Mouse (Mus musculus): ENCODE results near the gene Cldn8. TPM values are rescaled to one million over a fixed set of nuclear protein-coding genes. Genes with fewer than 3 reads are reported as not detected.

Gene Cldn8
- polyA plus RNA-seq, 1 experiment from 2014 or later: 5.3 TPM

GRCm38 (mm10) chr16:88570136-88570535 lies 7.2 kb upstream of the Cldn8 start:
- no peak for ATAC-seq (ENCODE audit: insufficient number of reproducible peaks, insufficient read depth, low FRiP score, low TSS enrichment)
- Histone ChIP-seq H3K4me3 (no peak overlapping the region), H3K36me3 (no peaks in the 10 kb centered on the region), H3K27ac (no peak overlapping the region), H3K4me1 (no peaks in the 10 kb centered on the region), H3K9me3 (no peaks in the 10 kb centered on the region), H3K27me3 (no peaks in the 10 kb centered on the region), H3K9ac (no peak overlapping the region), H3K4me2 (replicated peaks) (no peak overlapping the region)

- 93% methylated on average over 3 of the region's 3 CpGs for WGBS
- Histone ChIP-seq H3K4me3 (no peak overlapping the region), H3K27ac (no peak overlapping the region), H3K9me3 (no peaks in the 10 kb centered on the region), H3K4me1 (no peaks in the 10 kb centered on the region), H3K4me2 (replicated peaks) (no peak overlapping the region), H3K36me3 (no peaks in the 10 kb centered on the region), H3K27me3 (no peaks in the 10 kb centered on the region), H3K9ac (no peak overlapping the region)
- ATAC-seq (ENCODE audit: insufficient number of reproducible peaks, insufficient read depth, low FRiP score, low TSS enrichment): no peak
Observed at GRCm38 (mm10) chr16:88569732-88570131, 6.7 kb upstream of the Cldn8 start.

- 87% methylated on average over 1 of the region's 1 CpGs for WGBS
- H3K9ac ChIP-seq: no peak overlapping the region
- no peaks in the 10 kb centered on the region for H3K27me3 ChIP-seq
- H3K4me2 ChIP-seq (replicated peaks): no peak overlapping the region
- no peaks in the 10 kb centered on the region for H3K9me3 ChIP-seq
- no peaks in the 10 kb centered on the region for H3K4me1 ChIP-seq
- no peak overlapping the region for H3K4me3 ChIP-seq
- H3K27ac ChIP-seq: no peak overlapping the region
- no peaks in the 10 kb centered on the region for H3K36me3 ChIP-seq
- no peak for ATAC-seq (ENCODE audit: insufficient number of reproducible peaks, insufficient read depth, low FRiP score, low TSS enrichment)
Observed at GRCm38 (mm10) chr16:88569096-88569495, 6.1 kb upstream of the Cldn8 start.

GRCm38 (mm10) chr16:88561617-88562164 lies 1.3 kb downstream of the Cldn8 start:
- Histone ChIP-seq H3K9me3 (no peaks in the 10 kb centered on the region), H3K4me1 (no peaks in the 10 kb centered on the region), H3K4me2 (replicated peaks) (no peak overlapping the region), H3K4me3 (no peak overlapping the region), H3K9ac (no peak overlapping the region), H3K36me3 (no peaks in the 10 kb centered on the region), H3K27me3 (no peaks in the 10 kb centered on the region), H3K27ac (no peak overlapping the region)
- no peak for ATAC-seq (ENCODE audit: insufficient number of reproducible peaks, insufficient read depth, low FRiP score, low TSS enrichment)
- 49% methylated on average over 6 of the region's 6 CpGs for WGBS

- Histone ChIP-seq H3K36me3 (no peaks in the 10 kb centered on the region), H3K4me3 (no peak overlapping the region), H3K9me3 (no peaks in the 10 kb centered on the region), H3K4me2 (replicated peaks) (no peak overlapping the region), H3K27ac (no peak overlapping the region), H3K27me3 (no peaks in the 10 kb centered on the region), H3K9ac (no peak overlapping the region), H3K4me1 (no peaks in the 10 kb centered on the region)
- no peak for ATAC-seq (ENCODE audit: insufficient number of reproducible peaks, insufficient read depth, low FRiP score, low TSS enrichment)
- WGBS: 51% methylated on average over 6 of the region's 6 CpGs
Observed at GRCm38 (mm10) chr16:88542488-88542887, 20.5 kb downstream of the Cldn8 start.

- Histone ChIP-seq H3K4me3 (no peak overlapping the region), H3K36me3 (no peaks in the 10 kb centered on the region), H3K4me1 (no peaks in the 10 kb centered on the region), H3K9me3 (no peaks in the 10 kb centered on the region), H3K9ac (no peak overlapping the region), H3K27me3 (no peaks in the 10 kb centered on the region), H3K4me2 (replicated peaks) (no peak overlapping the region), H3K27ac (no peak overlapping the region)
- 76% methylated on average over 3 of the region's 3 CpGs for WGBS
- ATAC-seq (ENCODE audit: insufficient number of reproducible peaks, insufficient read depth, low FRiP score, low TSS enrichment): no peak
Observed at GRCm38 (mm10) chr16:88539841-88540487, 23.0 kb downstream of the Cldn8 start.

GRCm38 (mm10) chr16:88511348-88511747 lies 51.6 kb downstream of the Cldn8 start:
- Histone ChIP-seq H3K4me1 (no peaks in the 10 kb centered on the region), H3K4me2 (replicated peaks) (no peak overlapping the region), H3K9ac (no peak overlapping the region), H3K27me3 (no peaks in the 10 kb centered on the region), H3K4me3 (no peak overlapping the region), H3K9me3 (no peaks in the 10 kb centered on the region), H3K27ac (no peak overlapping the region), H3K36me3 (no peaks in the 10 kb centered on the region)
- no peak for ATAC-seq (ENCODE audit: insufficient number of reproducible peaks, insufficient read depth, low FRiP score, low TSS enrichment)

Other genes with a start within 250 kb of the Cldn8 start
- gene Cldn17, start 56.2 kb downstream of the Cldn8 start, polyA plus RNA-seq (2016; fragmentation: Nextera tagmentation; extraction: Ambion mirVana): not detected in 2 replicates
- not detected in 2 replicates for gene Krtap24-1, start 49.1 kb upstream of the Cldn8 start, polyA plus RNA-seq (2016; fragmentation: Nextera tagmentation; extraction: Ambion mirVana)
- not detected in 2 replicates for gene 2310079G19Rik, start 64.5 kb upstream of the Cldn8 start, polyA plus RNA-seq (2016; fragmentation: Nextera tagmentation; extraction: Ambion mirVana)
- gene Krtap26-1, start 84.6 kb upstream of the Cldn8 start, polyA plus RNA-seq (2016; fragmentation: Nextera tagmentation; extraction: Ambion mirVana): not detected in 2 replicates
- not detected in 2 replicates for gene Krtap27-1, start 108.5 kb upstream of the Cldn8 start, polyA plus RNA-seq (2016; fragmentation: Nextera tagmentation; extraction: Ambion mirVana)
- gene 2310061N02Rik, start 144.8 kb upstream of the Cldn8 start, polyA plus RNA-seq (2016; fragmentation: Nextera tagmentation; extraction: Ambion mirVana): not detected in 2 replicates
- gene Krtap13-1, start 165.7 kb upstream of the Cldn8 start, polyA plus RNA-seq (2016; fragmentation: Nextera tagmentation; extraction: Ambion mirVana): not detected in 2 replicates
- not detected in 2 replicates for gene Krtap13, start 188.5 kb upstream of the Cldn8 start, polyA plus RNA-seq (2016; fragmentation: Nextera tagmentation; extraction: Ambion mirVana)
- not detected in 2 replicates for gene 2310034C09Rik, start 195.7 kb upstream of the Cldn8 start, polyA plus RNA-seq (2016; fragmentation: Nextera tagmentation; extraction: Ambion mirVana)
- not detected in 2 replicates for gene 2310057N15Rik, start 211.0 kb upstream of the Cldn8 start, polyA plus RNA-seq (2016; fragmentation: Nextera tagmentation; extraction: Ambion mirVana)
- not detected in 2 replicates for gene Gm5965, start 214.7 kb upstream of the Cldn8 start, polyA plus RNA-seq (2016; fragmentation: Nextera tagmentation; extraction: Ambion mirVana)
- not detected in 2 replicates for gene Gm20741, start 249.0 kb upstream of the Cldn8 start, polyA plus RNA-seq (2016; fragmentation: Nextera tagmentation; extraction: Ambion mirVana)

Data from embryonic facial prominence, embryonic 12.5 days (tissue).